Mouse (Mus musculus) liver, embryonic 14.5 days (tissue): ENCODE results near the gene Dhrs7c. TPM values are rescaled to one million over a fixed set of nuclear protein-coding genes. Genes with fewer than 3 reads are reported as not detected.

ENCODE experiments used
- ATAC-seq: fragments of 200-750 bp; cut with Nextera tagmentation; 2 replicates; pipeline ENCODE4 v1.8.0; 2017; ENCODE audit warnings: moderate number of reproducible peaks, mild to moderate bottlenecking, moderate library complexity; ENCODE audit not compliant: insufficient read depth
- DNase-seq, 3 experiments: peaks; one replicate each; pipeline ENCODE4 v3.0.0-alpha.2; 2012 to 2013; ENCODE audit warnings: low read depth in 3 of 3, low spot score in 3 of 3
- H3K27ac ChIP-seq: fragments of 300-500 bp; sonication (generic); 2 replicates; pipeline ENCODE4 v1.5.1; 2014; ENCODE audit warnings: moderate library complexity, mild to moderate bottlenecking, control low read depth, inconsistent platforms
- H3K27me3 ChIP-seq: fragments of 300-500 bp; sonication (generic); 2 replicates; pipeline ENCODE4 v1.6.1; 2014; ENCODE audit warnings: mild to moderate bottlenecking, low read length, moderate library complexity; ENCODE audit not compliant: control insufficient read depth, insufficient read depth
- H3K36me3 ChIP-seq: fragments of 300-500 bp; sonication (generic); replicated peaks from 2 replicates; pipeline ENCODE4 v1.6.1; 2014; ENCODE audit warnings: low read depth; ENCODE audit not compliant: control insufficient read depth, insufficient read depth
- H3K4me1 ChIP-seq, 2 experiments: fragments of 200-500 bp in 1 of 2; fragments of 300-500 bp in 1 of 2; sonication (generic) in 1 of 2; replicated peaks; 2 replicates each; pipeline ENCODE4 v1.6.1; 2012 to 2014; ENCODE audit warnings: antibody characterized with exemption in 1 of 2, inconsistent platforms in 1 of 2, low read length in 1 of 2; ENCODE audit not compliant: control insufficient read depth in 2 of 2, insufficient read depth in 2 of 2
- H3K4me2 ChIP-seq: fragments of 300-500 bp; sonication (generic); 2 replicates; pipeline ENCODE4 v1.6.1; 2014; ENCODE audit warnings: low read depth, mild to moderate bottlenecking, control low read depth, moderate library complexity
- H3K4me3 ChIP-seq, 2 experiments: fragments of 200-500 bp in 1 of 2; fragments of 300-500 bp in 1 of 2; sonication (generic) in 1 of 2; 2 replicates each; pipeline ENCODE4 v1.5.1; 2012 to 2014; ENCODE audit warnings: low read depth in 2 of 2, low read length in 2 of 2, mild to moderate bottlenecking in 2 of 2, control low read depth in 1 of 2, inconsistent platforms in 1 of 2, moderate library complexity in 1 of 2; ENCODE audit not compliant: insufficient read depth in 1 of 2
- H3K9ac ChIP-seq: fragments of 300-500 bp; sonication (generic); replicated peaks from 2 replicates; pipeline ENCODE4 v1.6.1; 2014; ENCODE audit warnings: mild to moderate bottlenecking, control low read depth, moderate library complexity
- H3K9me3 ChIP-seq: fragments of 300-500 bp; sonication (generic); 2 replicates; pipeline ENCODE4 v1.6.1; 2016; ENCODE audit warnings: low read length, mixed read lengths; ENCODE audit not compliant: control insufficient read depth
- CTCF ChIP-seq: IDR thresholded peaks from 2 replicates; pipeline ENCODE4 v1.5.1; 2016; ENCODE audit warnings: antibody characterized with exemption, low read depth, control low read depth
- EP300 ChIP-seq: IDR thresholded peaks from 2 replicates; pipeline ENCODE4 v1.6.1; 2016; ENCODE audit warnings: antibody characterized with exemption, low read depth
- WGBS: fragments of 180-500 bp; shearing (Covaris S2); extraction: QIAGEN DNeasy Blood & Tissue Kit; methylation state at CpG from one replicate; pipeline ENCODE4 v1.1.7; 2014; ENCODE audit not compliant: insufficient replicate concordance; 5-methylcytosine and 5-hydroxymethylcytosine counted together
- polyA plus RNA-seq, 2 experiments: library from polyadenylated mRNA; depleted of rRNA in 1 of 2; stranded (reverse) in 1 of 2; unstranded in 1 of 2; fragments of >200 nt; fragmentation: Nextera tagmentation in 1 of 2; extraction: Ambion mirVana in 1 of 2; gene quantifications; 2 replicates each; pipeline versions ENCODE4 v1.2.1 to v1.2.3; 2012 to 2014

Dhrs7c gene
- polyA plus RNA-seq, 2 experiments, result not detected

GRCm38 (mm10) chr11:67805538-67805937 lies 7.6 kb downstream of the Dhrs7c start:
- Histone ChIP-seq H3K4me3 (no peak overlapping the region), H3K9me3 (no peaks in the 10 kb centered on the region), H3K4me1 (no peaks in the 10 kb centered on the region), H3K4me2 (no peak overlapping the region), H3K27ac (no peak overlapping the region), H3K9ac (no peak overlapping the region), H3K27me3 (no peaks in the 10 kb centered on the region), H3K36me3 (no peaks in the 10 kb centered on the region)
- ATAC-seq (no peak), DNase-seq (no peak)
- no peak for TF ChIP-seq EP300
- TF ChIP-seq CTCF, result peak; percentile 56
- 64% methylated on average over 1 of the region's 1 CpGs for WGBS

- no peaks in the 10 kb centered on the region for H3K27me3 ChIP-seq
- no peak overlapping the region for H3K4me2 ChIP-seq
- H3K36me3 ChIP-seq, result no peaks in the 10 kb centered on the region
- WGBS, result 71% methylated on average over 11 of the region's 11 CpGs
- H3K9me3 ChIP-seq, result no peaks in the 10 kb centered on the region
- H3K4me1 ChIP-seq, result no peaks in the 10 kb centered on the region
- no peak for ATAC-seq
- H3K9ac ChIP-seq, result no peak overlapping the region
- no peak for TF ChIP-seq EP300
- TF ChIP-seq CTCF, result no peak
- no peak for DNase-seq
- no peak overlapping the region for H3K4me3 ChIP-seq
- H3K27ac ChIP-seq, result no peak overlapping the region
Observed at GRCm38 (mm10) chr11:67806832-67807597, 9.0 kb downstream of the Dhrs7c start.

GRCm38 (mm10) chr11:67808051-67808450 lies 10.1 kb downstream of the Dhrs7c start:
- H3K4me3 ChIP-seq, result no peak overlapping the region
- no peak for ATAC-seq
- WGBS, result 48% methylated on average over 5 of the region's 5 CpGs
- H3K27ac ChIP-seq, result no peak overlapping the region
- H3K9ac ChIP-seq, result no peak overlapping the region
- TF ChIP-seq CTCF (no peak), EP300 (no peak)
- DNase-seq, result no peak
- no peaks in the 10 kb centered on the region for H3K36me3 ChIP-seq
- H3K4me1 ChIP-seq, result no peaks in the 10 kb centered on the region
- no peaks in the 10 kb centered on the region for H3K27me3 ChIP-seq
- H3K9me3 ChIP-seq, result no peaks in the 10 kb centered on the region
- H3K4me2 ChIP-seq, result no peak overlapping the region

GRCm38 (mm10) chr11:67811535-67811934 lies 13.5 kb downstream of the Dhrs7c start:
- TF ChIP-seq CTCF (no peak), EP300 (no peak)
- H3K4me1 ChIP-seq, result no peaks in the 10 kb centered on the region
- H3K27me3 ChIP-seq, result no peaks in the 10 kb centered on the region
- ATAC-seq, result no peak
- H3K9ac ChIP-seq, result no peak overlapping the region
- WGBS, result 48% methylated on average over 6 of the region's 6 CpGs
- no peak overlapping the region for H3K27ac ChIP-seq
- no peak for DNase-seq
- H3K4me3 ChIP-seq, result no peak overlapping the region
- H3K4me2 ChIP-seq, result no peak overlapping the region
- H3K9me3 ChIP-seq, result no peaks in the 10 kb centered on the region
- H3K36me3 ChIP-seq, result no peaks in the 10 kb centered on the region

GRCm38 (mm10) chr11:67819604-67820003 lies 21.6 kb downstream of the Dhrs7c start:
- 11% methylated on average over 5 of the region's 5 CpGs for WGBS
- ATAC-seq, result no peak
- no peaks in the 10 kb centered on the region for H3K9me3 ChIP-seq

More at GRCm38 (mm10) chr11:67819604-67820003, 21.6 kb downstream of the Dhrs7c start:
- DNase-seq, result no peak
- no peaks in the 10 kb centered on the region for H3K27me3 ChIP-seq
- H3K4me3 ChIP-seq, result no peak overlapping the region
- H3K4me2 ChIP-seq, result no peak overlapping the region
- H3K27ac ChIP-seq, result no peak overlapping the region
- H3K36me3 ChIP-seq, result no peaks in the 10 kb centered on the region
- no peak overlapping the region for H3K9ac ChIP-seq
- H3K4me1 ChIP-seq, result no peaks in the 10 kb centered on the region
- no peak for TF ChIP-seq EP300
- TF ChIP-seq CTCF, result peak; percentile 37; the same call in 1 of the 2 replicates
